Mouse (Mus musculus): ENCODE measurements around the gene Akt2.
"Not testable (repeated sequence)": the region's sequence is repeated elsewhere in the genome, so short reads cannot be mapped to it uniquely, and the experiment has no call there.

GRCm38 (mm10) chr7:27635094-27635493, 43.7 kb downstream of the Akt2 start:
- not testable (repeated sequence) for TF ChIP-seq CTCF (IDR thresholded peaks at IDR 0.05; ENCODE audit: control insufficient read depth, insufficient read depth, insufficient read length); MAX (IDR thresholded peaks at IDR 0.05); USF1 (IDR thresholded peaks at IDR 0.05; ENCODE audit: low read depth)

All from C2C12 (cell line).